Mouse (Mus musculus) cerebellum, adult 2 months (tissue): ENCODE results near the gene Sos1. TPM values are rescaled to one million over a fixed set of nuclear protein-coding genes. Genes with fewer than 3 reads are reported as not detected.
A peak's percentile ranks its signal among the peaks of the same experiment; 100 is the strongest.
"Not testable (repeated sequence)": the region's sequence is repeated elsewhere in the genome, so short reads cannot be mapped to it uniquely, and the experiment has no call there.

ENCODE experiments used
- DNase-seq, 2 experiments: peaks; one replicate each; pipeline ENCODE4 v3.0.0; 2021
- H3K27ac ChIP-seq: fragments of 200-500 bp; 2 replicates; pipeline ENCODE4 v1.5.1; 2012; ENCODE audit warnings: low read length, control low read depth, inconsistent platforms; ENCODE audit not compliant: insufficient read depth
- H3K27me3 ChIP-seq: fragments of 200-500 bp; 2 replicates; pipeline ENCODE4 v1.6.1; 2012; ENCODE audit warnings: inconsistent platforms, mild to moderate bottlenecking, low read length, moderate library complexity; ENCODE audit not compliant: control insufficient read depth, insufficient read depth
- H3K4me1 ChIP-seq: fragments of 200-500 bp; 2 replicates; pipeline ENCODE4 v1.6.1; 2011; ENCODE audit warnings: low read length; ENCODE audit not compliant: control insufficient read depth, insufficient read depth
- H3K4me3 ChIP-seq: fragments of 200-500 bp; replicated peaks from 2 replicates; pipeline ENCODE3; 2011; ENCODE audit warnings: mild to moderate bottlenecking, low read depth, low read length, control low read depth; ENCODE audit not compliant: insufficient read depth
- CTCF ChIP-seq: fragments of 200-500 bp; IDR thresholded peaks from 2 replicates; pipeline ENCODE4 v1.5.1; 2011; ENCODE audit warnings: low read depth, mild to moderate bottlenecking, control low read depth, low read length, moderate library complexity, borderline replicate concordance; ENCODE audit not compliant: insufficient read depth
- POLR2A ChIP-seq: fragments of 200-500 bp; IDR thresholded peaks from 2 replicates; pipeline ENCODE4 v1.6.1; 2011; ENCODE audit warnings: low read length, control low read depth, borderline replicate concordance; ENCODE audit not compliant: insufficient read depth
- WGBS: fragments of 180-500 bp; shearing (Covaris S2); methylation state at CpG from one replicate; pipeline ENCODE4 v1.1.7; 2018; 5-methylcytosine and 5-hydroxymethylcytosine counted together
- polyA plus RNA-seq: library from polyadenylated mRNA; depleted of rRNA; stranded (reverse); fragments of >200 nt; gene quantifications from 2 replicates; pipeline ENCODE4 v1.2.3, GENCODE M21; 2012

Sos1 gene
- polyA plus RNA-seq, 1 experiment = 19.3 TPM

GRCm38 (mm10) chr17:80391423-80392403 is 88.5 kb downstream of the Sos1 start:
- peaks cover 6% of the 10 kb centered on the region; the same call in 1 of the 2 replicates for H3K4me1 ChIP-seq
- 14% methylated on average over 17 of the region's 17 CpGs for WGBS
- TF ChIP-seq CTCF (no peak), POLR2A (no peak)
- no peak overlapping the region for H3K27ac ChIP-seq
- DNase-seq = peak in 1 of 2 experiments; percentile 6
- H3K27me3 ChIP-seq = no peaks in the 10 kb centered on the region
- H3K4me3 ChIP-seq = peak overlapping the region; percentile 53

GRCm38 (mm10) chr17:80390024-80390423 is 90.2 kb downstream of the Sos1 start:
- no peak for TF ChIP-seq CTCF
- no peak for TF ChIP-seq POLR2A
- DNase-seq = no peak
- H3K27ac ChIP-seq = no peak overlapping the region
- H3K27me3 ChIP-seq = no peaks in the 10 kb centered on the region
- H3K4me1 ChIP-seq = peaks cover 6% of the 10 kb centered on the region; the same call in 1 of the 2 replicates
- H3K4me3 ChIP-seq = no peak overlapping the region
- WGBS = 77% methylated on average over 10 of the region's 10 CpGs

DNA sequence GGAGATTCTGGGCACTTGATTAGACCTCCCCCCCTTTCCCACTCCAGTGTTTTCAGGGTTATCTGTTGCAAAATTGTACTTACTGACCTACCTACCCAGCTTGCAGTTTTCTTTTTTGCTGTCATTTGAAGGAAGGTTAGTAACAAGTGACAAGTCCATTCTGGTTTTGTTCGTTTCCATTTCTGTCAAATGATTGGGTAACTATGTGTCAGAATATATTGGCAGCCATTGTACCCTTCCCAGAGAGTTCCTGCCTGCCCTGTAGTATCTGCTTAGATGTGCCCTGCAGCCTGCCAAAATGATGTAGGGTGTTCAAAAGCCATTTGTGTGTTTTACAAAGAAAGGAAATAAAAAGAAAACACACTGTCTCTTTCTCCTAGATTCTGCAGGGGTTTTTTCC is 94.6 kb downstream of the Sos1 start:
- Histone ChIP-seq H3K27ac (no peak overlapping the region), H3K4me3 (no peak overlapping the region), H3K4me1 (no peaks in the 10 kb centered on the region), H3K27me3 (no peaks in the 10 kb centered on the region)
- DNase-seq = no peak
- WGBS = 30% methylated on average over 1 of the region's 1 CpGs
- TF ChIP-seq CTCF (no peak), POLR2A (no peak)

DNA sequence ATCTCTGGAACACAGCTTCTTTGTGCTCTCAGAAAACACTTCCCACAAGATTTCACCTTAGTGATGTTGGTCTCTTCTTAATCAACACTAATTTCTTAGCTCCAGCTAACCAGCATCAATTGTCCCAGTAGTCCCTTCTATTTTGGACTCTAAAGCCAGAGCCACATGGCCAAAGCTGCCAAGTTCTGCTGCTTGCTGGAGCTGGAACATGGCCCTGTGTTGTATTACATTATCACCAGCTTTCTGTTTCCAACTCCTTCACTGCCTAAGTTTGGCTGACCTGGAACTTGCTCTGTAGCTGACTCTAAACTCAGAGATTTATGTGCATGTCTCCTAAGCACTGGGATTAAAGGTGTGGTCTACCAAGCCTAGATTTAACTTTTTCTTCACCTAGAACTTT is 101.9 kb downstream of the Sos1 start:
- H3K27me3 ChIP-seq, H3K27ac ChIP-seq, DNase-seq, H3K4me3 ChIP-seq, H3K4me1 ChIP-seq: not testable (repeated sequence)

GRCm38 (mm10) chr17:80373726-80374096 is 106.5 kb downstream of the Sos1 start:
- 17% methylated on average over 29 of the region's 29 CpGs for WGBS
- Histone ChIP-seq H3K27ac (no peak overlapping the region), H3K4me1 (no peaks in the 10 kb centered on the region), H3K27me3 (no peaks in the 10 kb centered on the region), H3K4me3 (peak overlapping the region; percentile 31)
- TF ChIP-seq CTCF = no peak
- TF ChIP-seq POLR2A = no peak
- no peak for DNase-seq

- WGBS = under 1% methylated on average over 102 of the region's 102 CpGs
- DNase-seq = peak; percentile 82 to 89
- Histone ChIP-seq H3K27me3 (no peaks in the 10 kb centered on the region), H3K4me1 (no peaks in the 10 kb centered on the region), H3K27ac (no peak within 1 kb of the TSS), H3K4me3 (peak within 1 kb of the TSS; percentile 68)
- TF ChIP-seq CTCF (no peak), POLR2A (peak; percentile 69)
These were observed 107.1 kb downstream of the Sos1 start, which contains the start of gene Gm10190 for GRCm38 (mm10) chr17:80372989-80373725. Gm10190 (minus strand) TSS chr17:80373541.

DNA sequence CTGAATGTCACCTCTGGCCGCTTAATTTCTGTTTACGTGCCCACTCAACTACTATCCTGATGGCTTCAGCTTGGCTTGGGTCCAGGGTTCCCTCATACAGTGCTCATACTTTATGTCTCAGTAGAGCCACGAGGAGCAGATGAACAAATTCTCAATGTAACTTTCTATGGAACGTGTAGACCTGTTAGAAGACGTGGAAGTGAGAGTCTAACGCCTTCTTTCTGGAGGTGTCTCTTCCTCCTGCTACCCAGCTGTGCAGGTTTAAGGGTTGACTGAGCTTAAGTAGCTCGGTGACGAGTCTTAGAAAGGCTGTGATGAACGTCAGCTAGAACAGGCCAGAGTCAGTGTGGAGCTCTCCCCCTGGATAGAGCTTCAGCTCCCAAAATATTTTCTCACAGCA is 111.6 kb downstream of the Sos1 start:
- Histone ChIP-seq H3K27me3 (no peaks in the 10 kb centered on the region), H3K27ac (no peak overlapping the region), H3K4me3 (no peak overlapping the region), H3K4me1 (no peaks in the 10 kb centered on the region)
- WGBS = 68% methylated on average over 9 of the region's 9 CpGs
- no peak for TF ChIP-seq CTCF
- no peak for TF ChIP-seq POLR2A
- DNase-seq = no peak

DNA sequence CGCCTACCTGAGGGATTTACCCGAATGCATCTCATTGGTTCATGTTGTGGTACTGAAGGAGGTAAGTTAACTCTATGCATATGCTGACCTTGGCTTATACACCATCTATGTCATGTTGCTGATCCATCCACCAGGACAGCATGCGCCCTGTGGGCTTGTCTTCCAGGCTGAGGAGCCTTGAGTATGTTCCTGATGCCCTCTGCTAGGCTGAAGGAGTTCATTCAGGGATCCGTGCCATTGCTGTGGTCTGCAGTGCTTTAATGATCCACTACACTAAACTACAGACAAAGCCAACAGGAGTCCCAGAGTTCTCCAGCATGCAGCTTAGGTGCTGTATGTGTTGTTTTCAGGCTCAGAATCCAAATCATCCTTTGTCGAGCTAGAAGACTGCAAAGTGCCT is 113.0 kb downstream of the Sos1 start:
- no peaks in the 10 kb centered on the region for H3K27me3 ChIP-seq
- no peak for DNase-seq
- TF ChIP-seq CTCF (no peak), POLR2A (no peak)
- 87% methylated on average over 5 of the region's 5 CpGs for WGBS
- H3K4me3 ChIP-seq = no peak overlapping the region
- H3K4me1 ChIP-seq = no peaks in the 10 kb centered on the region
- no peak overlapping the region for H3K27ac ChIP-seq
